Mouse (Mus musculus) cerebellum, adult 2 months (tissue): Measurements from ENCODE around the gene Rasal2.
"Not testable (repeated sequence)": the region's sequence is repeated elsewhere in the genome, so short reads cannot be mapped to it uniquely, and the experiment has no call there.

Experiments
- CTCF ChIP-seq: fragments of 200-500 bp; IDR thresholded peaks from 2 replicates; pipeline ENCODE4 v1.5.1; 2011; ENCODE audit warnings: low read depth, mild to moderate bottlenecking, control low read depth, low read length, moderate library complexity, borderline replicate concordance; ENCODE audit not compliant: insufficient read depth
- POLR2A ChIP-seq: fragments of 200-500 bp; IDR thresholded peaks from 2 replicates; pipeline ENCODE4 v1.6.1; 2011; ENCODE audit warnings: low read length, control low read depth, borderline replicate concordance; ENCODE audit not compliant: insufficient read depth

- TF ChIP-seq POLR2A, CTCF: not testable (repeated sequence)
Measured at GRCm38 (mm10) chr1:157236650-157237344, 175.6 kb downstream of the Rasal2 start.
